Mouse (Mus musculus) ovary, postnatal 14 days (tissue): Measurements from ENCODE around the gene Ntrk2.

Experiments
- DNase-seq: peaks from one replicate; pipeline ENCODE4 v3.0.0; 2022; ENCODE audit warnings: low spot score

Ntrk2 gene

DNA sequence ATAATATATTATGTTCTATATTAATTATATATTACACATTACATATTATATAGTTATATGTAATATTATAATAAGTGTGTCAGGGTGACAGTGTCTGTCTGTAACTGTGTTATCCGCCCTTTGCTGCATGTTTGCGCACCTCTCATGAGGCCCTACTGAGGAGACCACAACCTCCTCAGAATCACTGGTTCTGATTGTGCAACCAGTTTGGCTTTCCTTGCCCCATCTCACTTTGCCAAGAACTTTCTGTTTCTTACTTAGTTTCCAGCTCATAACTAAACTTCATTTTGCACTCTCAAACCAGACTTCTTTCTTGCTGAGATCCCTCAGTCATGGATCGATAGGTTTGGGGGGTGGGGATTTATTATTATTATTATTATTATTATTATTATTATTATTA, 120.8 kb downstream of the Ntrk2 start:
- DNase-seq, result no peak

DNA sequence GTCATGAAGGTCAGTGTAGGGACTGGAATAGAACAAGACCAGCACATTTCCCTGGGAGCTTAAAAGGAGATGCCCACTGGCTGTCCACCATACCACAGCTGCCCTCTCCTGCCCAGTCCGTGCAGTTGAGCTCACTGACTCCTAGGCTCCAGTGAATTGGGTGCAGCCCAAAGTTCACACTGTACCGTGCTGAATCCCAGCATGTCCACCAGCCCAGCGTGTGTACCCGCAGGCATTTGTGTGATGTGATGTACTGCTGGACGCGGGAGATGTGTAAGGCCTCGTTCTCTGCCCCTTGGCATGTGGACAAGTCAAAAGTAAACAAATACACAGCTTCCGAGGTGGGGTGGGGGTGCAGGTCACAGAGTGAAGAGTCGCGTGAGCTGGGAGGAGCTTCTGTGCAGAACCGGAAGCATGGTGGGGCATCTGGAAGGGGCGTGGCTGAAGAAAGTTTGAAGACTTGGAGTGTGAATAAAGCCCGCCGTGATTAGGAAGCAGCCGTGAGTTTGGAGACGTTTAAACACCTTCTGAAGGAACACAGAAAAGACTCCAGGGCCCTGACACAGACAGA, 121.4 kb downstream of the Ntrk2 start:
- DNase-seq, result no peak

DNA sequence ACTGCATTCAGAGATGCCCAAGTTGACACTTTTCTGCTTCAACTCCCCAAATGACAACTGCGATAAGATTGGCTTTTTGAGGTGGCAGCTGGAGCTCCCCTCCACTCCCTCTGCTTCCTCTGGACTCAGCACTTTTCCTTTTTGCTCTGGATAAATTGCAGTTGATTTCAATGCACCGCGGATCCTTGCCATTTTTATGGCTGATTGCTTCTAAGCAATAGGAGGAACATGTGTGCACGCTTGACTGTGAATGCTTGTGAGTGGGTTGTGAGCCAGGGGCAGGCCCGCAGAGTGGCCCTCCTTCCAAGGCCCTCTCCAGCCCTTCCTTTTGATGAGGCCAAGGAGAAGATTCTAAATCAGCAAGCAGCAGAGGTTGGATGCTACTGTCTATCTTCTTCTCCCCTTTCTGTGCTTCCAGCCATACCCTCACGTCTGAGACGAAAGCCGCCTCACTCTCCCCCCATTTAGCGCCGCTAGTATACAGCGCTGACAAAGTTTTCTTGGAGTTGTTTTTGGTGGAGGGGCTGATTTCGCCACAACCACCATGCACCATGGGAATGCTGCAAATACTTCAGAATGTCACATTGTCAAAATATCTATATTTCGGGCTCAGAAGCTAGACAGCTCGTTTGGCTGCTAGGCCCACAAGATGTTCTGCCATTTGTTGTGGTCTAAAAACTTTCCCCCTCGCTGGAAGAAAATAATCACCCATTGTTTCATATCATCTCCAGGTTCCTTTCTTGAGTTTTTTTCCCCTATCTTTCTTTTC, 122.5 kb downstream of the Ntrk2 start:
- DNase-seq, result no peak

DNA sequence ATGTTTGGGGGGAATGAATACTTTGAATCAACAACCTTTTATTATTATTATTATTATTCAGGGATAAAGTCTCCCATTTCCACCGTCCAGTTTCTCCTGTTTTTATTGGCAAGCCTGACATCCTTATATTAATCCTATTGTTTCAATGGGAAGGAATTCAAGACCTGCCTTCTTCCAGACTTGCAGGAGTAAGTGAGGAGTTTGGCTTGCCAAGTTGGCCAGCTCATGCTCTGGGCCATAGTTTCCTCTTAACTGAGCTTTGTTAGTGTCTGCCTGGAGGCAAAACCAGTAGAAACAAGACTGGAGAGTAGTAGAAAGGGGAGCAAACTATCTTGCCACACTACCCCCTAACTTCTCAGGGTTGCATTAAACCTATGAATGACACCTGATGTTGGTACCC, 123.8 kb downstream of the Ntrk2 start:
- no peak for DNase-seq

DNA sequence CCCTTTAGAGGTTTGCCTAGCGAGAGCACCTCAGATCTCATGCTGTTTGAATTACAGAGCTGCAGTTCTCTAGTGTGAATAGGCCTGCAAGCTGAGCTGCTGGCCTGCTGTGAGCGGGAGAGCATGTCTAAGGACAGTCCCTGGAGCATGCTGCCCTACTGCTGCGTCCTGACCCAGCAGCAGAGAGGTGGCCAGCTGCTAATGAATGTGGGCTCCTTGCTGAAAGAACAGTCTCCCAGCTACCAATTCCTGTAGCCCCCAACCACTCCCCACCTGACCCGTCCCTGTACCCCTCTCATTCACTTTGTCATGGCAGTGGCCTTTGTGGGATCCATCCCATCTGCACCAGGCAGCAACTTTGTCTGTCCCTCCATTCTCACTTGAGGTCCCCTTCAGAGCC, 126.8 kb downstream of the Ntrk2 start:
- no peak for DNase-seq

DNA sequence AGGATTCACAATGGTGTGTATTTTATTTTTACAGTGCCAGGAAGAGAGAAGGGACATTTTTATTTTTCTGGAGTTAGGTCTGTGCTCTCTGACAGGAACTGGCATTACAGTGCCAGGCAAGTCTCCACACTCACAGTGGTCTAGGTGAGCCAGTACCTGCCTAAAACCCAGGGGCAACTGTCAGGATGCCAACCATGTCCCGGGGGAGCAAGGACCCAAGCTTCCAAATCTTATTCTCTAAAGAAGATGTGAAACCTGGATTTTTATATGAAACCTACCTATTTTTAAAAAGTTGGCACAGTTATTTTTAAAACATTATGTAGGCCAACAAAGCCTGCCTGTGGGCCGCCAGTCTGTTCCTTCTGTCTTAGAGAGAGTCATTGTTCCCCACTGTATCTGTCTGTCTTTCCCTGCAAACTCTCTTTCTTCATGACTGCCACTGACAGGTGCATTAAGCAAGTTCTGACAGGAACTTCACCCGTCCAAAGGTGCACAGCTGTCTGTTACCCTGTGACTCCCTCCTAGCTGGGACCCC, 128.3 kb downstream of the Ntrk2 start:
- no peak for DNase-seq

- no peak for DNase-seq
Measured at GRCm38 (mm10) chr13:58935956-58936495, 129.7 kb downstream of the Ntrk2 start.

DNA sequence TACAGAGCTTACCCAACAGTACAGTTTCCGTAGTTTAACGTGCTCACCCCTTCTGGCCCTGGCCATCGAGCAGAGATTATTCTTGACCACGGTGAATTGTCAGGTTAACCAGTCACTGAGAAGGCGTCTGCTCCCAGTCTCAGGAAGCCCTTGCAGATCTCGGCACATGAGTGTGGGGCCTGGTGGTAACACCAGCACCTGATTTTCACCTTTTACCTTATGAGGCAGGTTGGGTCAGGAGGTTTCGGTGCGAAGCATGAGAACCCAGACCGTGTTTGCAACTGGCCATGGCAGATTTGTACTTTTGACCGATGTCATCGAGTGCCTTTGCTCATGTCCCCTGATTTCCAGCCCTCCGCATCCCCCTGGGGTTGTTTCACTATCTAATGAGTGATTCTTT, 131.5 kb downstream of the Ntrk2 start:
- no peak for DNase-seq

- DNase-seq, result no peak
Measured at GRCm38 (mm10) chr13:58938464-58938863, 132.1 kb downstream of the Ntrk2 start.

- DNase-seq, result no peak
Measured at GRCm38 (mm10) chr13:58940208-58940607, 133.8 kb downstream of the Ntrk2 start.

- no peak for DNase-seq
Measured at GRCm38 (mm10) chr13:58940798-58941197, 134.4 kb downstream of the Ntrk2 start.

DNA sequence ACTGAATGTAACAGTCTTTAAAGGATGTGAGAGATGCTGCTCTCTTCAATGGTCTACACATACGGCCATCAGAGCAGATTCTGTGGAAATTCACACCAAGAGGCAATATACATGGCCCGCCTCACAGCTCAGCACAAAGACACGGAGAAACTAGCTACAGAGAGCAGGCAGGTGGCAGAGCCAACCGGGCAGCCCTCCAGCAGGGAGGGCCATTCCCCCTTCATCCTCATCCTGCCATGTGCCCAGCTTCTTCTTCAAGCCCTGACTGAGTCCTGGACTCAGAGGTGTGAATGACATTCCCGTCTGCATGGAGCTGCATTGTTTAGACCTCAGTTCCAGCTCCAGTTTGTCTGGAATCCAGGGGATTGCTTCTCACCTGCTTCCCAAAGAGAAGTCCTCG, 139.4 kb downstream of the Ntrk2 start:
- DNase-seq, result no peak

DNA sequence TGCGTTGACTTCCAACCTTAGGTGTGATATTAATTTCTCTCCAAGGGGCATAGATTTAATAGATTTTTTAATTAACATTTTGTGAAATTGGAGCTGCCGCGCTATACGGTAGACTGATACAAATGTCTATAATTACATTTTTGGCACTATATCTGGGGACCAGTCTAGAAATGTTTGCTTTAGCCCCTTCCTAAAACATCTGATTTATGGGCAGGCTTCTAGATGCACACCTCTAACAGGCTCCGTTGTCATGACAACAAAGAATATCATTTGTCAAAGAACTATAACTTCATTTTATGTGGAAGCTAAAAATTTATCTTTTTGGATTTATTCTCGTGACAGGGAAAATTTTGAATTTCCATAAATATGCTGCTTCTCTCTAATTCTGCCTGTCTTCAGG, 140.2 kb downstream of the Ntrk2 start:
- DNase-seq, result no peak

DNA sequence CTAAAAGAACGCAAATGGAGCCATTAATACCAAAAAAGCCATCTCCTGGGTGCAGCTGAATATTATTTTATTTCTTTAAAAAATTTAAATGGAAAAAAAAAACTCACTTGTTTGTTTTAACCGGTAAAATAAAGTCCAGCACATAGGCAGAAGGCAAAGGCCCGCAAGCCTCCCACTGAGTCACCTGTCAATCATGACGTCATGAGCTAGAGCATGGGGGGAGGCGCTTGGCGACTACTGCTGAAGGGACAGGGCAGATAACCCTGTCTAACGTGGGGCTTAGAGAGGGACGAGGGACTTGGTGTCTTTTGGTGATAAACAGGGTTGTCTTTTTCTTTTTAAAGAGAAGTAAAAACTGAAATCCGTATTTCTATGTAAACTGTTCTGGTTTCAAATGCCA, 140.7 kb downstream of the Ntrk2 start:
- DNase-seq, result no peak

DNA sequence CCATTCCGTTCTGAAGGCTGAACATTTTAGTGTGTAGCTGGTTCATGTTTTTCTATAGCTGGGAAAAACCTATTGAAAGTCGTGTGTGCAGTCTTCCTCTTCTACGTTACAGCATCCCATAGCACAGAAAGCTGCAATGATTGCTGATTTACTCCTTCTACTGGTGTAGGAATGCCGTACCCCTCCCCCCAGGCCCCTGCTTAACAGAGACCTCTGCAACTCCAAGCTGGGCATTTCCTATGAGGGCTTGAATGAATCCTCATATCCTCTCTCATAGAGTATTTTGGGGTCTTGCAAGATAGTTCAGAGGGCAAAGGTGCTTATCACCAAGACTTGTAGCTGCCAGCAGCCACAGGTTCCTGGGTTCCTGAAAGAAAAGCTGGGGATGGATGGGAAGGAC, 148.0 kb downstream of the Ntrk2 start:
- no peak for DNase-seq

DNA sequence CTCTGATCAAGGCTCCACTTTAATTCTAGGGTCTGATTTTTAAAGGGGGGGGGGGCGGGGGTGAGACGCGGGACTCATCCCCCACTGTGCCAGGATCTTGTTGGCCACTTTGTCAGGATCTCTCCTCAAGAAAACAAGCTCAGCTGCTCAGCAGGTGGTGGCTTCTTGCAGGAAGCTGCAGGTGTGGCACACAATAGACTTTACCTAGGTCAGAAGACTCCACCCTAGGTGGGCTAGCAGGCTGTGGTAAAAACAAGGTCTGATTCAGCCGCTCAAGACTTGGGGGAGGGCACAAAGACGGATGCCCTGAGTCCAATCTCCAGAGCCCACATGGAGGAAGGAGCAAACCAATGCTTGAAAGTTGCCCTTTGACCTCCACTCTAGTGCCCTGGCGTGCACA, 148.4 kb downstream of the Ntrk2 start:
- no peak for DNase-seq

DNA sequence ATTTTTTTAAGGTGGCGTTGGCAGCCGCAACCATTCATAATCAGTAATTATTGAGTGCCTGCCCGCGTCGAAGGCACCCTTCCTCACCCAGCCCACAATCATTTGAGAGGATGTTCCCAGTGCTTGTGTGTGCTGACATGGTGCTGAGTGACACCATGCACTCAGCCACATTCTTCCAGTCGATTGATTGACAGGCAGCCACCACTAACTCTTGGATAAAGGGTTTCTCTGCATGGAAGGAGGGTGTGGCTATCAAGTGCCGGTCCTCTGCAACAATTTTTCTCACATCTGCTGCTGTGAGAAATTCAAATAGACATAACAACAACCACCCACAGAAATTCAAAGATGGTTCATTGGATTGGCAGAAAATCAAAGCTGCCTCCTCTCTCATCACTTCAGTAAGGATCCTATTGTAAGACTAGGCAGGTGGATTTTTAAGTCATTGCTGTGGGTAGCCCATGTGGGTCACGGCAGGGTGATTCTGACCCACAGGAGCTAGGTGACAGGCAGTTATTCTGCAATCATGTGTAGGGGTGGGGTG, 148.9 kb downstream of the Ntrk2 start:
- no peak for DNase-seq

- no peak for DNase-seq
Measured at GRCm38 (mm10) chr13:58958171-58958904, 152.0 kb downstream of the Ntrk2 start.

DNA sequence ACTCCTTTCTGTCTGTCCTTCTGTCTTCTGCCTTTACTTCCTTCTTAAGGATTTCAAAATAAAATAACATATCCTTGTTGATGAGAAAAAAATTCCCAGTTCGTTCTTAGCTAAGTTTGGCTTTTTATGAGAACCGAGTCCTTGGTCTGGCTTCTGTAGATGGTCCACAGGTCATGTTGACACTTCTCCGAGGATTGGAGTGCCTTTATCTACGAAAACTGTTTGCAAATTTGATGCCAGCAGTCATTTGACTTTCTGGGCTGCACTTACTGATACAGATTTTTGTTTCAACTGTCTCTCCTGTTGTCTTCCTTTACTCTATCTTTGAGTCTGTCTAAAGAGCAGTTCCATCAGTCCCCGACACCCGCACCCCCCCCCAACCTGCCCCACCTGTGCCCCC, 154.0 kb downstream of the Ntrk2 start:
- no peak for DNase-seq

DNA sequence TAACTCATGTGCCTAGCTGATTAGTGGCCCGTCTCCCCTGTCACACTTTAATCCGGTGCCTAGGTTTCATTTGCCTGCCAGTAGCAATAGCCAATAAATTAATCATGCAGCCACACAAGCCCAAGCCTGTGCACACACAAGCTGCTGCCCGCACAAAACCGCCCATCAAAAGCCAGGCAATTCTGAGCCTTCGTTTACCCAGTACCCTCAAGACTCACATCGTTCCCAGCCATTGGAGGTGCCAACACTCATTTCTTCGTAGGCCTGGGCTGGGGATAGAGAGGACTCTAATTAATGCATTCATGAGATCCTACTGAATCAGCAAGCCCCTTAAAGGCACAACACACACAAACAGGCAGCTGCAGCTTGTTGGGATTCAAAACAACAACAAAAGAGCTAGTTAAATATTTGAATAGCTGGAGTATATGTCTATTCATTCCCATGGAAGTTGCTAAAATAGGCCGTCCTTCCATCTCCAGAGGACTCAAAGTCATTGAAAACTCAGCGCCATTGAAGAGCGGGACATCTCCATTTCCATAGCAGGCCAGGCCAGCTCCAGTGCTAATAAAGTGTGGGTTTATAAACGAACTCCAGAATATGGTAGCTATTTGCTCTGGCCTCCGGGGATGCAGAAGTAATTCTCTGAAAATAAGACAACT, 158.5 kb downstream of the Ntrk2 start:
- DNase-seq, result no peak

DNA sequence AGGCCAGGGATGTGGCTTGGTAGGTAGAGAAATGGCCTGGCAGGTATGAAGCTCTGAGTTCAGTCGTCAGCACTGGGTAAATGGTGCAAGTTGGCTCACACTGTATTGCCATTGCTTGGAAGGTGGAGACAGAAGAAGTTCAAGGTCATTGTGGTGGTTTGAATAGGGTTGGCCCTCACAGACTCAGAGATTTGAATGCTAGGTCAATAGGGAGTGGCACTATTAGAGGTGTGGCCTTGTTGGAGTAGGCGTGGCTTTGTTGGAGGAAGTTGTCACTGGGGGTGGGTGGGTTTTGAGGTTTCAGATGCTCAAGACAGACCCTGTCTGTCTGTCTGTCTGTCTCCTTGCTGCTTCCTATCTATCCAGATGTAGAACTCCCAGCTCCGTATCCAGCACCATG, 159.5 kb downstream of the Ntrk2 start:
- DNase-seq, result no peak

GRCm38 (mm10) chr13:58966466-58966865, 160.1 kb downstream of the Ntrk2 start:
- DNase-seq, result no peak
